Mouse (Mus musculus) small intestine, adult 2 months (tissue): ENCODE measurements around the gene Acsl6.

ENCODE experiments used
- CTCF ChIP-seq: fragments of 200-500 bp; IDR thresholded peaks from 2 replicates; pipeline ENCODE4 v1.5.1; 2012; ENCODE audit warnings: low read depth, mild to moderate bottlenecking, control low read depth, inconsistent platforms, low read length, moderate library complexity, mixed read lengths; ENCODE audit not compliant: insufficient replicate concordance, insufficient read length; ENCODE audit errors: extremely low read depth
- POLR2A ChIP-seq: fragments of 200-500 bp; IDR thresholded peaks from 2 replicates; pipeline ENCODE4 v1.6.1; 2012; ENCODE audit warnings: low read depth, mild to moderate bottlenecking, control low read depth, inconsistent platforms, low read length, moderate library complexity

DNA sequence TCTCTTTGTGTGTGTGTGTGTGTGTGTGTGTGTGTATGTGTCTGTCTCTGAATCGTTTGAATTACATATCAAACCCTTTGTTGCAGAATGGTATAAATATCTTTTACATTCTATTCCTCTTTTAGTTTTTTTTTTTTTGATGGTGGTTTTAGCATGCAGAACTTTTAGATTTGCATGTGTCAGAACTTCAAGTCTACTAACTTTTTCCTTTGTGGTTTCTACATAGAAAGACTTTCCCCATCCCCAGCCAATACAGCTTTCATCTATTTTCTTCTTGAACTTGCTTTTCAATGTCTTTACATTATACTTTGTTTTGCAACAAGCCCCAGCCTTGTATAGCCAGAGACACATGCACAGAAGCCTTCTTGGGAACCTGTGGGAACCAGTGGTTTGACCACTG lies 6.9 kb upstream of the Acsl6 start:
- TF ChIP-seq POLR2A (no peak), CTCF (no peak)
